ENCODE assay signal across 19 mouse cellular contexts in genomic region chr19:55509618-55510017, GRCm38 (mm10).
DNase-seq lines count a peak whose midpoint lies in the region; ATAC-seq lines count a peak whose summit lies in the region.
"Had no signal": no experiment of that assay in that cellular context is flagged by ENCODE, and none has a peak within 500 bp of the region (broad histone marks: within the 10 kb centered on the region; RNA-seq: fewer than 3 reads in every experiment).

No protein-coding gene starts in this region.

- H3K27me3 ChIP-seq in midbrain, embryonic 16.5 days (ENCODE audit: control insufficient read depth, insufficient read depth, low read depth, low read length), result no peaks in the 10 kb centered on the region
- H3K27me3 ChIP-seq in hindbrain, embryonic 11.5 days (ENCODE audit: control insufficient read depth, insufficient read depth, low read length), result no peaks in the 10 kb centered on the region
- H3K27me3 ChIP-seq: heart, embryonic 13.5 days; kidney, embryonic 15.5 days had no signal

- WGBS in midbrain, embryonic 16.5 days, result 96% methylated on average over 8 of the region's 8 CpGs
- 99% methylated on average over 8 of the region's 8 CpGs for WGBS in hindbrain, embryonic 11.5 days

- no peak overlapping the region for H3K4me3 ChIP-seq in midbrain, embryonic 16.5 days (ENCODE audit: low read depth, low read length)
- no peak overlapping the region for H3K4me3 ChIP-seq in hindbrain, embryonic 11.5 days (ENCODE audit: low read depth, low read length)
- H3K4me3 ChIP-seq: erythroblast, embryonic 14.5 days; heart, embryonic 13.5 days; kidney, embryonic 15.5 days had no signal

- ATAC-seq in midbrain, embryonic 16.5 days, result no peak
- no peak for ATAC-seq in hindbrain, embryonic 11.5 days (ENCODE audit: low FRiP score)
- ATAC-seq: intestine, embryonic 16.5 days; liver, postnatal 0 days had no signal

- H3K27ac ChIP-seq in midbrain, embryonic 16.5 days (ENCODE audit: low read length), result no peak overlapping the region
- H3K27ac ChIP-seq in hindbrain, embryonic 11.5 days (ENCODE audit: low read depth, low read length), result no peak overlapping the region
- H3K27ac ChIP-seq: heart, embryonic 13.5 days; hindbrain, embryonic 14.5 days; kidney, embryonic 15.5 days had no signal

- intact Hi-C loops in heart, postnatal 36 days (cut with DNase I), result no loop called here
- intact Hi-C loops in left cerebral cortex, postnatal 10 days (cut with DNase I), result no loop called here
- intact Hi-C loops in heart, postnatal 10 days (cut with DNase I), result no loop called here

- H3K9me3 ChIP-seq in midbrain, embryonic 16.5 days (replicated peaks; ENCODE audit: control insufficient read depth, low read length, poor library complexity, severe bottlenecking), result no peaks in the 10 kb centered on the region
- no peaks in the 10 kb centered on the region for H3K9me3 ChIP-seq in hindbrain, embryonic 11.5 days (ENCODE audit: control insufficient read depth, low read length)
- H3K9me3 ChIP-seq: heart, embryonic 13.5 days; kidney, embryonic 15.5 days had no signal

- H3K4me2 ChIP-seq in midbrain, embryonic 16.5 days (ENCODE audit: low read length), result no peak overlapping the region
- H3K4me2 ChIP-seq in hindbrain, embryonic 11.5 days (replicated peaks; ENCODE audit: low read depth, low read length), result no peak overlapping the region
- H3K4me2 ChIP-seq: heart, embryonic 13.5 days; hindbrain, embryonic 14.5 days; kidney, embryonic 15.5 days had no signal

- peak; percentile 54 for DNase-seq in heart, adult 11 months
- DNase-seq in heart, postnatal 36 days, result no peak
- peak; percentile 49 to 65 for DNase-seq in frontal cortex, postnatal 36 days (ENCODE audit: low spot score in 2 of 2)
- DNase-seq in left cerebral cortex, postnatal 10 days (ENCODE audit: extremely low spot score in 1 of 2, low spot score in 2 of 2), result peak; percentile 14 to 61
- DNase-seq in right cerebral cortex, postnatal 14 days, result peak; percentile 51
- no peak for DNase-seq in hindbrain, embryonic 11.5 days (ENCODE audit: low spot score)
- no peak for DNase-seq in heart, postnatal 10 days
- DNase-seq: adrenal gland, adult 8-10 months; cerebellum, adult 11-12 months; cerebellum, postnatal 36 days; liver; liver, postnatal 0 days; lung, postnatal 36 days had no signal

- no peak overlapping the region for H3K9ac ChIP-seq in midbrain, embryonic 16.5 days (ENCODE audit: low read depth, low read length)
- H3K9ac ChIP-seq in hindbrain, embryonic 11.5 days (ENCODE audit: low read depth, low read length), result no peak overlapping the region
- H3K9ac ChIP-seq: heart, embryonic 13.5 days; hindbrain, embryonic 14.5 days; kidney, embryonic 15.5 days; liver, postnatal 0 days had no signal

- H3K4me1 ChIP-seq in midbrain, embryonic 16.5 days (ENCODE audit: control insufficient read depth, insufficient read depth, low read length), result peaks cover 4% of the 10 kb centered on the region; the same call in 1 of the 2 replicates
- no peaks in the 10 kb centered on the region for H3K4me1 ChIP-seq in hindbrain, embryonic 11.5 days (replicated peaks; ENCODE audit: control insufficient read depth, insufficient read depth, low read length)
- H3K4me1 ChIP-seq: heart, embryonic 13.5 days had no signal

- H3K36me3 ChIP-seq in midbrain, embryonic 16.5 days (ENCODE audit: control insufficient read depth, insufficient read depth, low read length), result no peaks in the 10 kb centered on the region
- no peaks in the 10 kb centered on the region for H3K36me3 ChIP-seq in hindbrain, embryonic 11.5 days (ENCODE audit: control insufficient read depth, insufficient read depth, low read length)
- H3K36me3 ChIP-seq: kidney, embryonic 15.5 days had no signal

Comparison
In these comparisons a context has a peak if more than half of its experiments do, and no peak if none do; other contexts are left out.
1. DNase-seq: peak in heart, adult 11 months (single experiment), frontal cortex, postnatal 36 days (2 of 2), left cerebral cortex, postnatal 10 days (2 of 2) and right cerebral cortex, postnatal 14 days (single experiment); none in heart, postnatal 36 days (0 of 2), hindbrain, embryonic 11.5 days (single experiment) and heart, postnatal 10 days (0 of 2).